Mouse (Mus musculus): Measurements from ENCODE around the gene Tfb2m. TPM values are rescaled to one million over a fixed set of nuclear protein-coding genes. Genes with fewer than 3 reads are reported as not detected.

Tfb2m gene
- polyA plus RNA-seq, 1 experiment from 2014 or later = 37.2 TPM

GRCm38 (mm10) chr1:179517713-179518465 lies 28.2 kb downstream of the Tfb2m start, which contains the start of gene Smyd3:
TSS of gene Smyd3 (minus strand) at chr1:179518041.
- DNase-seq (ENCODE audit: low spot score) = peak; percentile 92
- Histone ChIP-seq H3K36me3 (ENCODE audit: control insufficient read depth, insufficient read depth, low read length) (no peaks in the 10 kb centered on the region), H3K4me2 (ENCODE audit: low read length) (peak within 1 kb of the TSS; percentile 96), H3K4me3 (ENCODE audit: low read depth, low read length) (peak within 1 kb of the TSS; percentile 67), H3K27me3 (replicated peaks; ENCODE audit: control insufficient read depth, insufficient read depth, low read length) (no peaks in the 10 kb centered on the region), H3K27ac (ENCODE audit: low read depth, low read length) (no peak within 1 kb of the TSS), H3K4me1 (ENCODE audit: control insufficient read depth, insufficient read depth, low read length) (0 out of 2 replicates have a peak, but pooled peaks cover 2% of the 10 kb centered on the region), H3K9me3 (replicated peaks; ENCODE audit: control insufficient read depth, low read length) (no peaks in the 10 kb centered on the region), H3K9ac (ENCODE audit: low read length) (peak within 1 kb of the TSS; percentile 79)
- ATAC-seq = peak; percentile 91
- 6% methylated on average over 39 of the region's 39 CpGs for WGBS

- Histone ChIP-seq H3K27ac (ENCODE audit: low read depth, low read length) (no peak overlapping the region), H3K36me3 (ENCODE audit: control insufficient read depth, insufficient read depth, low read length) (no peaks in the 10 kb centered on the region), H3K27me3 (replicated peaks; ENCODE audit: control insufficient read depth, insufficient read depth, low read length) (no peaks in the 10 kb centered on the region), H3K4me2 (ENCODE audit: low read length) (peak overlapping the region; percentile 96), H3K4me3 (ENCODE audit: low read depth, low read length) (peak overlapping the region; percentile 67), H3K4me1 (ENCODE audit: control insufficient read depth, insufficient read depth, low read length) (0 out of 2 replicates have a peak, but pooled peaks cover 2% of the 10 kb centered on the region), H3K9me3 (replicated peaks; ENCODE audit: control insufficient read depth, low read length) (no peaks in the 10 kb centered on the region), H3K9ac (ENCODE audit: low read length) (peak overlapping the region; percentile 79)
- peak; percentile 68 for ATAC-seq
- DNase-seq (ENCODE audit: low spot score) = peak; percentile 24
- under 1% methylated on average over 21 of the region's 21 CpGs for WGBS
These were observed 28.9 kb downstream of the Tfb2m start for GRCm38 (mm10) chr1:179516941-179517712.

- Histone ChIP-seq H3K4me2 (ENCODE audit: low read length) (no peak overlapping the region), H3K9me3 (replicated peaks; ENCODE audit: control insufficient read depth, low read length) (no peaks in the 10 kb centered on the region), H3K4me1 (ENCODE audit: control insufficient read depth, insufficient read depth, low read length) (0 out of 2 replicates have a peak, but pooled peaks cover 2% of the 10 kb centered on the region), H3K4me3 (ENCODE audit: low read depth, low read length) (no peak overlapping the region), H3K9ac (ENCODE audit: low read length) (no peak overlapping the region), H3K36me3 (ENCODE audit: control insufficient read depth, insufficient read depth, low read length) (no peaks in the 10 kb centered on the region), H3K27me3 (replicated peaks; ENCODE audit: control insufficient read depth, insufficient read depth, low read length) (no peaks in the 10 kb centered on the region), H3K27ac (ENCODE audit: low read depth, low read length) (no peak overlapping the region)
- DNase-seq (ENCODE audit: low spot score) (peak; percentile 14), ATAC-seq (no peak)
- WGBS = 85% methylated on average over 7 of the region's 7 CpGs
These were observed 34.2 kb downstream of the Tfb2m start for GRCm38 (mm10) chr1:179511895-179512294.

GRCm38 (mm10) chr1:179510546-179511340 lies 35.3 kb downstream of the Tfb2m start:
- H3K36me3 ChIP-seq (ENCODE audit: control insufficient read depth, insufficient read depth, low read length) = no peaks in the 10 kb centered on the region
- H3K4me3 ChIP-seq (ENCODE audit: low read depth, low read length) = no peak overlapping the region
- no peak overlapping the region for H3K9ac ChIP-seq (ENCODE audit: low read length)
- no peak overlapping the region for H3K27ac ChIP-seq (ENCODE audit: low read depth, low read length)
- WGBS = 72% methylated on average over 13 of the region's 13 CpGs
- H3K4me1 ChIP-seq (ENCODE audit: control insufficient read depth, insufficient read depth, low read length) = no peaks in the 10 kb centered on the region
- no peaks in the 10 kb centered on the region for H3K9me3 ChIP-seq (replicated peaks; ENCODE audit: control insufficient read depth, low read length)
- DNase-seq (ENCODE audit: low spot score) (no peak), ATAC-seq (no peak)
- H3K4me2 ChIP-seq (ENCODE audit: low read length) = no peak overlapping the region
- no peaks in the 10 kb centered on the region for H3K27me3 ChIP-seq (replicated peaks; ENCODE audit: control insufficient read depth, insufficient read depth, low read length)

GRCm38 (mm10) chr1:179506530-179507315 lies 39.3 kb downstream of the Tfb2m start:
- no peaks in the 10 kb centered on the region for H3K36me3 ChIP-seq (ENCODE audit: control insufficient read depth, insufficient read depth, low read length)
- 71% methylated on average over 9 of the region's 9 CpGs for WGBS
- H3K27me3 ChIP-seq (replicated peaks; ENCODE audit: control insufficient read depth, insufficient read depth, low read length) = no peaks in the 10 kb centered on the region
- H3K27ac ChIP-seq (ENCODE audit: low read depth, low read length) = no peak overlapping the region
- peak; percentile 56 for DNase-seq (ENCODE audit: low spot score)
- H3K9me3 ChIP-seq (replicated peaks; ENCODE audit: control insufficient read depth, low read length) = no peaks in the 10 kb centered on the region
- H3K4me2 ChIP-seq (ENCODE audit: low read length) = no peak overlapping the region
- no peak overlapping the region for H3K9ac ChIP-seq (ENCODE audit: low read length)
- H3K4me3 ChIP-seq (ENCODE audit: low read depth, low read length) = no peak overlapping the region
- no peak for ATAC-seq
- no peaks in the 10 kb centered on the region for H3K4me1 ChIP-seq (ENCODE audit: control insufficient read depth, insufficient read depth, low read length)

DNA sequence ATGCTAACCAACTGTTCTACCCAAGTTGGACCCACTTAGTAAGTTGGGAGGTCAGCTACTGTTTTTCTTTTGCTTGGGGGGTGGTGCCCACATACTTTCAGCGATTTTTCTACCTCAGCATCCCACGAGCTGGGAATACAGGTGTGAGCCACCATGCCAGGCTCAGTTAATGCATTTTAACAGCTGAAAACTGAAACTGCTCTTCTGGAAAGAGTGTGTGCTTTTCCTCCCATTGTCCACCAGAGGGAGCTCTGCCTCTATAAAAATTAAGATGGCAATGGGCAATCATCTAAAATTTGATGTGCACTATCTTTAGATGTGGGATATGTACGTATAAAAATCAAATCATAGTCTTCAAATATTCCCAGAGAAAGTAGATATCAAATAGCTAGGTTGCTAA lies 43.5 kb downstream of the Tfb2m start:
- no peak overlapping the region for H3K4me3 ChIP-seq (ENCODE audit: low read depth, low read length)
- ATAC-seq = no peak
- H3K27ac ChIP-seq (ENCODE audit: low read depth, low read length) = no peak overlapping the region
- no peaks in the 10 kb centered on the region for H3K27me3 ChIP-seq (replicated peaks; ENCODE audit: control insufficient read depth, insufficient read depth, low read length)
- H3K9ac ChIP-seq (ENCODE audit: low read length) = no peak overlapping the region
- peak; percentile 56 for DNase-seq (ENCODE audit: low spot score)
- no peak overlapping the region for H3K4me2 ChIP-seq (ENCODE audit: low read length)
- WGBS = 22% methylated on average over 3 of the region's 3 CpGs
- no peaks in the 10 kb centered on the region for H3K9me3 ChIP-seq (replicated peaks; ENCODE audit: control insufficient read depth, low read length)
- no peaks in the 10 kb centered on the region for H3K36me3 ChIP-seq (ENCODE audit: control insufficient read depth, insufficient read depth, low read length)
- H3K4me1 ChIP-seq (ENCODE audit: control insufficient read depth, insufficient read depth, low read length) = no peaks in the 10 kb centered on the region

- no peaks in the 10 kb centered on the region for H3K4me1 ChIP-seq (ENCODE audit: control insufficient read depth, insufficient read depth, low read length)
- H3K4me2 ChIP-seq (ENCODE audit: low read length) = no peak overlapping the region
- no peaks in the 10 kb centered on the region for H3K9me3 ChIP-seq (replicated peaks; ENCODE audit: control insufficient read depth, low read length)
- no peaks in the 10 kb centered on the region for H3K27me3 ChIP-seq (replicated peaks; ENCODE audit: control insufficient read depth, insufficient read depth, low read length)
- no peaks in the 10 kb centered on the region for H3K36me3 ChIP-seq (ENCODE audit: control insufficient read depth, insufficient read depth, low read length)
- no peak overlapping the region for H3K27ac ChIP-seq (ENCODE audit: low read depth, low read length)
- H3K9ac ChIP-seq (ENCODE audit: low read length) = no peak overlapping the region
- ATAC-seq (no peak), DNase-seq (ENCODE audit: low spot score) (no peak)
- 79% methylated on average over 3 of the region's 3 CpGs for WGBS
- H3K4me3 ChIP-seq (ENCODE audit: low read depth, low read length) = no peak overlapping the region
These were observed 46.8 kb downstream of the Tfb2m start for GRCm38 (mm10) chr1:179499257-179499656.

GRCm38 (mm10) chr1:179492908-179493307 lies 53.2 kb downstream of the Tfb2m start:
- ATAC-seq = no peak
- H3K36me3 ChIP-seq (ENCODE audit: control insufficient read depth, insufficient read depth, low read length) = no peaks in the 10 kb centered on the region
- WGBS = 88% methylated on average over 5 of the region's 5 CpGs
- no peaks in the 10 kb centered on the region for H3K9me3 ChIP-seq (replicated peaks; ENCODE audit: control insufficient read depth, low read length)
- no peak overlapping the region for H3K27ac ChIP-seq (ENCODE audit: low read depth, low read length)
- H3K27me3 ChIP-seq (replicated peaks; ENCODE audit: control insufficient read depth, insufficient read depth, low read length) = no peaks in the 10 kb centered on the region
- no peak for DNase-seq (ENCODE audit: low spot score)
- H3K4me2 ChIP-seq (ENCODE audit: low read length) = no peak overlapping the region
- H3K9ac ChIP-seq (ENCODE audit: low read length) = no peak overlapping the region
- H3K4me1 ChIP-seq (ENCODE audit: control insufficient read depth, insufficient read depth, low read length) = no peaks in the 10 kb centered on the region
- no peak overlapping the region for H3K4me3 ChIP-seq (ENCODE audit: low read depth, low read length)

All from forebrain, embryonic 14.5 days (tissue).